Mouse (Mus musculus) limb, embryonic 11.5 days (tissue): ENCODE data around the gene Acp6. TPM values are rescaled to one million over a fixed set of nuclear protein-coding genes. Genes with fewer than 3 reads are reported as not detected.

ENCODE experiments used
- ATAC-seq: fragments of 200-750 bp; cut with Nextera tagmentation; 2 replicates; pipeline ENCODE4 v1.8.0; 2017; ENCODE audit warnings: low read depth; ENCODE audit not compliant: insufficient number of reproducible peaks, low FRiP score, low TSS enrichment
- DNase-seq: peaks from one replicate; pipeline ENCODE4 v3.0.0-alpha.2; 2015; ENCODE audit warnings: low spot score
- H3K27ac ChIP-seq: fragments of 300-500 bp; sonication (generic); replicated peaks from 2 replicates; pipeline ENCODE4 v1.5.1; 2014; ENCODE audit warnings: low read depth, mild to moderate bottlenecking, low read length
- H3K27me3 ChIP-seq: fragments of 300-500 bp; sonication (generic); 2 replicates; pipeline ENCODE4 v1.6.1; 2014; ENCODE audit warnings: mild to moderate bottlenecking, low read length, mixed read lengths; ENCODE audit not compliant: control insufficient read depth, insufficient read depth
- H3K36me3 ChIP-seq: fragments of 300-500 bp; sonication (generic); 2 replicates; pipeline ENCODE4 v1.6.1; 2014; ENCODE audit warnings: mild to moderate bottlenecking, low read length, moderate library complexity, mixed read lengths; ENCODE audit not compliant: control insufficient read depth, insufficient read depth
- H3K4me1 ChIP-seq: fragments of 300-500 bp; sonication (generic); 2 replicates; pipeline ENCODE4 v1.6.1; 2014; ENCODE audit warnings: low read length, mixed read lengths; ENCODE audit not compliant: control insufficient read depth, insufficient read depth
- H3K4me2 ChIP-seq: fragments of 300-500 bp; sonication (generic); 2 replicates; pipeline ENCODE4 v1.6.1; 2014; ENCODE audit warnings: low read depth, mild to moderate bottlenecking, moderate library complexity; ENCODE audit not compliant: severe bottlenecking
- H3K4me3 ChIP-seq: fragments of 300-500 bp; sonication (generic); 2 replicates; pipeline ENCODE4 v1.5.1; 2014; ENCODE audit warnings: low read depth, low read length
- H3K9ac ChIP-seq: fragments of 300-500 bp; sonication (generic); 2 replicates; pipeline ENCODE4 v1.6.1; 2014; ENCODE audit warnings: mild to moderate bottlenecking, low read length
- H3K9me3 ChIP-seq: fragments of 300-500 bp; sonication (generic); 2 replicates; pipeline ENCODE4 v1.6.1; 2016; ENCODE audit warnings: low read length; ENCODE audit not compliant: control insufficient read depth
- WGBS: fragments of 180-500 bp; shearing (Covaris S2); extraction: QIAGEN DNeasy Blood & Tissue Kit; methylation state at CpG from one replicate; pipeline ENCODE4 v1.1.7; 2014; 5-methylcytosine and 5-hydroxymethylcytosine counted together
- polyA plus RNA-seq: library from polyadenylated mRNA; unstranded; fragments of >200 nt; fragmentation: Nextera tagmentation; extraction: Ambion mirVana; gene quantifications from 2 replicates; pipeline ENCODE4 v1.2.1, GENCODE M21; 2014

Acp6 gene
- polyA plus RNA-seq, 1 experiment from 2014 or later, result 33.5 TPM

- no peak overlapping the region for H3K4me3 ChIP-seq
- 0 out of 2 replicates have a peak, but pooled peaks cover 5% of the 10 kb centered on the region for H3K4me1 ChIP-seq
- no peaks in the 10 kb centered on the region for H3K9me3 ChIP-seq
- DNase-seq (no peak), ATAC-seq (no peak)
- no peaks in the 10 kb centered on the region for H3K36me3 ChIP-seq
- WGBS, result 86% methylated on average over 1 of the region's 1 CpGs
- H3K9ac ChIP-seq, result no peak overlapping the region
- no peaks in the 10 kb centered on the region for H3K27me3 ChIP-seq
- no peak overlapping the region for H3K4me2 ChIP-seq
- no peak overlapping the region for H3K27ac ChIP-seq
Observed at GRCm38 (mm10) chr3:97157308-97157707, 1.3 kb upstream of the Acp6 start.

- H3K27ac ChIP-seq, result no peak overlapping the region
- H3K4me3 ChIP-seq, result peak overlapping the region; percentile 80
- no peaks in the 10 kb centered on the region for H3K9me3 ChIP-seq
- under 1% methylated on average over 17 of the region's 17 CpGs for WGBS
- peak overlapping the region; percentile 78; the same call in 1 of the 2 replicates for H3K9ac ChIP-seq
- H3K36me3 ChIP-seq, result no peaks in the 10 kb centered on the region
- no peaks in the 10 kb centered on the region for H3K27me3 ChIP-seq
- peak overlapping the region; percentile 89 for H3K4me2 ChIP-seq
- 0 out of 2 replicates have a peak, but pooled peaks cover 5% of the 10 kb centered on the region for H3K4me1 ChIP-seq
- DNase-seq (peak; percentile 88), ATAC-seq (peak; percentile 40)
Observed at GRCm38 (mm10) chr3:97157958-97158599, 498 bp upstream of the Acp6 start.

GRCm38 (mm10) chr3:97159509-97159850 lies 903 bp downstream of the Acp6 start:
- Histone ChIP-seq H3K9ac (no peak overlapping the region; the same call in 1 of the 2 replicates), H3K36me3 (no peaks in the 10 kb centered on the region), H3K27ac (no peak overlapping the region), H3K9me3 (no peaks in the 10 kb centered on the region), H3K4me1 (0 out of 2 replicates have a peak, but pooled peaks cover 5% of the 10 kb centered on the region), H3K4me3 (peak overlapping the region; percentile 80), H3K4me2 (peak overlapping the region; percentile 89), H3K27me3 (no peaks in the 10 kb centered on the region)
- WGBS, result 9% methylated on average over 6 of the region's 6 CpGs
- DNase-seq (no peak), ATAC-seq (no peak)

GRCm38 (mm10) chr3:97159986-97160385 lies 1.4 kb downstream of the Acp6 start:
- H3K4me2 ChIP-seq, result no peak overlapping the region
- H3K4me1 ChIP-seq, result 0 out of 2 replicates have a peak, but pooled peaks cover 5% of the 10 kb centered on the region
- ATAC-seq, result no peak
- WGBS, result 80% methylated on average over 2 of the region's 2 CpGs
- no peak overlapping the region for H3K9ac ChIP-seq
- no peaks in the 10 kb centered on the region for H3K36me3 ChIP-seq
- H3K4me3 ChIP-seq, result no peak overlapping the region
- no peaks in the 10 kb centered on the region for H3K27me3 ChIP-seq
- no peak overlapping the region for H3K27ac ChIP-seq
- DNase-seq, result no peak
- H3K9me3 ChIP-seq, result no peaks in the 10 kb centered on the region

GRCm38 (mm10) chr3:97160908-97161307 lies 2.3 kb downstream of the Acp6 start:
- Histone ChIP-seq H3K9me3 (no peaks in the 10 kb centered on the region), H3K27ac (no peak overlapping the region), H3K4me3 (no peak overlapping the region), H3K4me2 (no peak overlapping the region), H3K27me3 (no peaks in the 10 kb centered on the region), H3K9ac (no peak overlapping the region), H3K4me1 (0 out of 2 replicates have a peak, but pooled peaks cover 5% of the 10 kb centered on the region), H3K36me3 (no peaks in the 10 kb centered on the region)
- 77% methylated on average over 10 of the region's 10 CpGs for WGBS
- DNase-seq, result no peak
- ATAC-seq, result no peak

- DNase-seq (no peak), ATAC-seq (no peak)
- 0 out of 2 replicates have a peak, but pooled peaks cover 5% of the 10 kb centered on the region for H3K4me1 ChIP-seq
- no peaks in the 10 kb centered on the region for H3K9me3 ChIP-seq
- no peak overlapping the region for H3K4me2 ChIP-seq
- no peak overlapping the region for H3K27ac ChIP-seq
- no peaks in the 10 kb centered on the region for H3K27me3 ChIP-seq
- no peak overlapping the region for H3K4me3 ChIP-seq
- WGBS, result 65% methylated on average over 4 of the region's 4 CpGs
- no peaks in the 10 kb centered on the region for H3K36me3 ChIP-seq
- no peak overlapping the region for H3K9ac ChIP-seq
Observed at GRCm38 (mm10) chr3:97161773-97162172, 3.2 kb downstream of the Acp6 start.

- Histone ChIP-seq H3K27me3 (no peaks in the 10 kb centered on the region), H3K27ac (no peak overlapping the region), H3K4me1 (0 out of 2 replicates have a peak, but pooled peaks cover under 1% of the 10 kb centered on the region), H3K4me3 (no peak overlapping the region), H3K9ac (no peak overlapping the region), H3K9me3 (no peaks in the 10 kb centered on the region), H3K4me2 (no peak overlapping the region), H3K36me3 (no peaks in the 10 kb centered on the region)
- DNase-seq (no peak), ATAC-seq (no peak)
- WGBS, result 83% methylated on average over 4 of the region's 4 CpGs
Observed at GRCm38 (mm10) chr3:97164477-97164876, 5.9 kb downstream of the Acp6 start.

- Histone ChIP-seq H3K9ac (no peak overlapping the region), H3K4me1 (no peaks in the 10 kb centered on the region), H3K27me3 (no peaks in the 10 kb centered on the region), H3K9me3 (no peaks in the 10 kb centered on the region), H3K4me3 (no peak overlapping the region), H3K27ac (no peak overlapping the region), H3K36me3 (no peaks in the 10 kb centered on the region), H3K4me2 (no peak overlapping the region)
- WGBS, result 79% methylated on average over 4 of the region's 4 CpGs
- no peak for DNase-seq
- ATAC-seq, result no peak
Observed at GRCm38 (mm10) chr3:97167126-97167525, 8.5 kb downstream of the Acp6 start.

- no peak overlapping the region for H3K9ac ChIP-seq
- no peaks in the 10 kb centered on the region for H3K36me3 ChIP-seq
- no peaks in the 10 kb centered on the region for H3K9me3 ChIP-seq
- no peaks in the 10 kb centered on the region for H3K4me1 ChIP-seq
- no peaks in the 10 kb centered on the region for H3K27me3 ChIP-seq
- ATAC-seq (no peak), DNase-seq (no peak)
- WGBS, result 76% methylated on average over 6 of the region's 6 CpGs
- H3K4me3 ChIP-seq, result no peak overlapping the region
- no peak overlapping the region for H3K27ac ChIP-seq
- H3K4me2 ChIP-seq, result no peak overlapping the region
Observed at GRCm38 (mm10) chr3:97171531-97171930, 13.0 kb downstream of the Acp6 start.
